Mouse (Mus musculus) small intestine, adult 2 months (tissue): Measurements from ENCODE around the gene Extl1.

Experiments
- CTCF ChIP-seq: fragments of 200-500 bp; IDR thresholded peaks from 2 replicates; pipeline ENCODE4 v1.5.1; 2012; ENCODE audit warnings: low read depth, mild to moderate bottlenecking, control low read depth, inconsistent platforms, low read length, moderate library complexity, mixed read lengths; ENCODE audit not compliant: insufficient replicate concordance, insufficient read length; ENCODE audit errors: extremely low read depth
- POLR2A ChIP-seq: fragments of 200-500 bp; IDR thresholded peaks from 2 replicates; pipeline ENCODE4 v1.6.1; 2012; ENCODE audit warnings: low read depth, mild to moderate bottlenecking, control low read depth, inconsistent platforms, low read length, moderate library complexity

- TF ChIP-seq CTCF (peak; percentile 58; the same call in 1 of the 2 replicates), POLR2A (no peak)
These were observed 76.1 kb downstream of the Extl1 start for GRCm38 (mm10) chr4:134307367-134308072.
